Mouse (Mus musculus) megakaryocyte, embryonic 14.5 days (primary cell): ENCODE results near the gene Rexo2.

ENCODE experiments used
- FLI1 ChIP-seq: IDR thresholded peaks from 2 replicates; pipeline ENCODE4 v1.6.1; 2012; ENCODE audit warnings: low read length, inconsistent platforms, mixed read lengths
- GATA1 ChIP-seq: IDR thresholded peaks from 3 replicates; pipeline ENCODE4 v1.6.1; 2012; ENCODE audit warnings: mixed read lengths, low read length, inconsistent platforms, borderline replicate concordance

GRCm38 (mm10) chr9:48481214-48482134, 1.1 kb upstream of the Rexo2 start:
- TF ChIP-seq GATA1 (no peak), FLI1 (no peak)
